Mouse (Mus musculus) heart, postnatal 0 days (tissue): ENCODE measurements at regions not wholly inside any gene's neighbourhood (a gene's known extent, or its start where the extent isn't known, plus 50 kb on each side); places are given as distances from the start of the nearest gene placed in this dataset.

Experiments used
- CTCF ChIP-seq: IDR thresholded peaks from 2 replicates; pipeline ENCODE4 v1.5.1; 2016; ENCODE audit warnings: antibody characterized with exemption, control low read depth, low read depth
- EP300 ChIP-seq: IDR thresholded peaks from 2 replicates; pipeline ENCODE4 v1.6.1; 2016; ENCODE audit warnings: antibody characterized with exemption, low read depth

- TF ChIP-seq CTCF, result no peak
- no peak for TF ChIP-seq EP300
Observed at GRCm38 (mm10) chr4:119057826-119058225, 50.7 kb upstream of the Slc2a1 start.
